Mouse (Mus musculus) intestine, embryonic 14.5 days (tissue): Measurements from ENCODE around the gene Aipl1. TPM values are rescaled to one million over a fixed set of nuclear protein-coding genes. Genes with fewer than 3 reads are reported as not detected.

ENCODE experiments used
- ATAC-seq: fragments of 200-750 bp; cut with Nextera tagmentation; replicated peaks from 2 replicates; pipeline ENCODE4 v1.8.0; 2017; ENCODE audit warnings: low read depth, moderate number of reproducible peaks, moderate TSS enrichment, moderate library complexity; ENCODE audit not compliant: low FRiP score, low TSS enrichment
- DNase-seq: peaks from one replicate; pipeline ENCODE4 v3.0.0-alpha.2; 2018; ENCODE audit warnings: low spot score
- H3K27ac ChIP-seq: fragments of 300-500 bp; sonication (generic); 2 replicates; pipeline ENCODE4 v1.5.1; 2014; ENCODE audit warnings: low read depth, mild to moderate bottlenecking, control low read depth
- H3K27me3 ChIP-seq: fragments of 300-500 bp; sonication (generic); replicated peaks from 2 replicates; pipeline ENCODE4 v1.6.1; 2014; ENCODE audit warnings: low read length, control low read depth; ENCODE audit not compliant: control insufficient read depth, insufficient read depth
- H3K36me3 ChIP-seq: fragments of 300-500 bp; sonication (generic); 2 replicates; pipeline ENCODE4 v1.6.1; 2014; ENCODE audit warnings: low read length, control low read depth; ENCODE audit not compliant: control insufficient read depth, insufficient read depth
- H3K4me1 ChIP-seq: fragments of 300-500 bp; sonication (generic); replicated peaks from 2 replicates; pipeline ENCODE4 v1.6.1; 2014; ENCODE audit warnings: low read length, control low read depth, mixed read lengths; ENCODE audit not compliant: control insufficient read depth, insufficient read depth
- H3K4me2 ChIP-seq: fragments of 300-500 bp; sonication (generic); 2 replicates; pipeline ENCODE4 v1.6.1; 2014; ENCODE audit warnings: low read length
- H3K4me3 ChIP-seq: fragments of 300-500 bp; sonication (generic); 2 replicates; pipeline ENCODE4 v1.5.1; 2014; ENCODE audit warnings: low read depth, low read length, control low read depth, mixed read lengths
- H3K9ac ChIP-seq: fragments of 300-500 bp; sonication (generic); 2 replicates; pipeline ENCODE4 v1.6.1; 2014; ENCODE audit warnings: mild to moderate bottlenecking, low read length
- H3K9me3 ChIP-seq: fragments of 300-500 bp; sonication (generic); 2 replicates; pipeline ENCODE4 v1.6.1; 2016; ENCODE audit warnings: low read length, control low read depth; ENCODE audit not compliant: control insufficient read depth
- WGBS: fragments of 180-500 bp; shearing (Covaris S2); extraction: QIAGEN DNeasy Blood & Tissue Kit; methylation state at CpG from one replicate; pipeline ENCODE4 v1.1.7; 2014; 5-methylcytosine and 5-hydroxymethylcytosine counted together
- polyA plus RNA-seq: library from polyadenylated mRNA; unstranded; fragments of >200 nt; fragmentation: Nextera tagmentation; extraction: Ambion mirVana; gene quantifications from 2 replicates; pipeline ENCODE4 v1.2.1, GENCODE M21; 2014

Aipl1 gene
- polyA plus RNA-seq, 1 experiment from 2014 or later, result 0.30 TPM

- 34% methylated on average over 4 of the region's 4 CpGs for WGBS
- H3K27ac ChIP-seq, result no peak overlapping the region
- H3K9me3 ChIP-seq, result no peaks in the 10 kb centered on the region
- ATAC-seq (no peak), DNase-seq (no peak)
- H3K36me3 ChIP-seq, result no peaks in the 10 kb centered on the region
- no peak overlapping the region for H3K4me2 ChIP-seq
- no peaks in the 10 kb centered on the region for H3K27me3 ChIP-seq
- H3K4me1 ChIP-seq, result peaks cover 9% of the 10 kb centered on the region
- H3K4me3 ChIP-seq, result no peak overlapping the region
- no peak overlapping the region for H3K9ac ChIP-seq
Observed at GRCm38 (mm10) chr11:71985101-71985711, 52.1 kb downstream of the Aipl1 start.

- Histone ChIP-seq H3K4me1 (peaks cover 9% of the 10 kb centered on the region), H3K27ac (no peak overlapping the region), H3K4me2 (no peak overlapping the region), H3K36me3 (no peaks in the 10 kb centered on the region), H3K9ac (no peak overlapping the region), H3K27me3 (no peaks in the 10 kb centered on the region), H3K9me3 (no peaks in the 10 kb centered on the region), H3K4me3 (no peak overlapping the region)
- DNase-seq (no peak), ATAC-seq (no peak)
- WGBS, result 79% methylated on average over 2 of the region's 2 CpGs
Observed at GRCm38 (mm10) chr11:71984093-71984492, 53.2 kb downstream of the Aipl1 start.

Other genes starting within 250 kb of the Aipl1 start
- 107 and 113 TPM in 2 replicates for gene Pimreg, start 4.5 kb upstream of the Aipl1 start, polyA plus RNA-seq
- gene Pitpnm3, start 98.3 kb upstream of the Aipl1 start, polyA plus RNA-seq, result 1.4 TPM in 2 replicates
- gene Gm43951, start 169.3 kb upstream of the Aipl1 start, polyA plus RNA-seq, result 0.08 and 0.09 TPM in 2 replicates
- gene 4933427D14Rik, start 169.9 kb upstream of the Aipl1 start, polyA plus RNA-seq, result 11.0 and 13.9 TPM in 2 replicates
- 256 and 268 TPM in 2 replicates for gene Txndc17, start 170.0 kb upstream of the Aipl1 start, polyA plus RNA-seq
- 37.3 and 38.0 TPM in 2 replicates for gene Med31, start 178.1 kb upstream of the Aipl1 start, polyA plus RNA-seq
- gene Slc13a5, start 229.7 kb upstream of the Aipl1 start, polyA plus RNA-seq, result 0.24 and 0.47 TPM in 2 replicates